Mouse (Mus musculus): Measurements from ENCODE around the gene Gm7879.
"Not testable (repeated sequence)": the region's sequence is repeated elsewhere in the genome, so short reads cannot be mapped to it uniquely, and the experiment has no call there.

Gene Gm7879

GRCm38 (mm10) chr5:43912844-43913243 lies at the start of gene Gm7879:
TSS of gene Gm7879 (plus strand) at chr5:43913144.
- in situ Hi-C loops (cut with MboI, MseI): not testable (repeated sequence)

- in situ Hi-C loops (cut with MboI, MseI): no loop called here
Measured at GRCm38 (mm10) chr5:43863642-43864041, 49.3 kb upstream of the Gm7879 start.

- in situ Hi-C loops (cut with MboI, MseI): no loop called here
Measured at GRCm38 (mm10) chr5:43865316-43865715, 47.6 kb upstream of the Gm7879 start.

- in situ Hi-C loops (cut with MboI, MseI): no loop called here
Measured at GRCm38 (mm10) chr5:43868253-43868652, 44.7 kb upstream of the Gm7879 start, which contains the start of gene Cd38. TSS of gene Cd38 (plus strand) at chr5:43868553.

GRCm38 (mm10) chr5:43868711-43869600 lies 44.0 kb upstream of the Gm7879 start:
- in situ Hi-C loops (cut with MboI, MseI): no loop called here

- in situ Hi-C loops (cut with MboI, MseI): no loop called here
Measured at GRCm38 (mm10) chr5:43871845-43872244, 41.1 kb upstream of the Gm7879 start.

GRCm38 (mm10) chr5:43872652-43873051 lies 40.3 kb upstream of the Gm7879 start:
- in situ Hi-C loops (cut with MboI, MseI): no loop called here

- in situ Hi-C loops (cut with MboI, MseI): no loop called here
Measured at GRCm38 (mm10) chr5:43882034-43882433, 30.9 kb upstream of the Gm7879 start.

- in situ Hi-C loops (cut with MboI, MseI): loop anchor here (5.0 kb wide), 1 partner anchor 48 kb away; no protein-coding TSS in a partner anchor
Measured at GRCm38 (mm10) chr5:43885060-43885820, 27.7 kb upstream of the Gm7879 start.

GRCm38 (mm10) chr5:43892386-43892785 lies 20.6 kb upstream of the Gm7879 start:
- in situ Hi-C loops (cut with MboI, MseI): no loop called here

- in situ Hi-C loops (cut with MboI, MseI): no loop called here
Measured at GRCm38 (mm10) chr5:43894113-43894512, 18.8 kb upstream of the Gm7879 start.

GRCm38 (mm10) chr5:43895931-43896330 lies 17.0 kb upstream of the Gm7879 start:
- in situ Hi-C loops (cut with MboI, MseI): no loop called here

GRCm38 (mm10) chr5:43904685-43905084 lies 8.3 kb upstream of the Gm7879 start:
- in situ Hi-C loops (cut with MboI, MseI): loop anchor here (5.0 kb wide), 1 partner anchor 73 kb away; no protein-coding TSS in a partner anchor

- in situ Hi-C loops (cut with MboI, MseI): no loop called here
Measured at GRCm38 (mm10) chr5:43909213-43909612, 3.7 kb upstream of the Gm7879 start.

- in situ Hi-C loops (cut with MboI, MseI): no loop called here
Measured at GRCm38 (mm10) chr5:43910006-43910405, 2.9 kb upstream of the Gm7879 start.

- in situ Hi-C loops (cut with MboI, MseI): no loop called here
Measured at GRCm38 (mm10) chr5:43915261-43915886, 2.4 kb downstream of the Gm7879 start.

GRCm38 (mm10) chr5:43921877-43922276 lies 8.9 kb downstream of the Gm7879 start:
- in situ Hi-C loops (cut with MboI, MseI): loop anchor here (5.0 kb wide), 1 partner anchor 70 kb away; no protein-coding TSS in a partner anchor

- in situ Hi-C loops (cut with MboI, MseI): loop anchor here (5.0 kb wide), 1 partner anchor 68 kb away; no protein-coding TSS in a partner anchor
Measured at GRCm38 (mm10) chr5:43923933-43924332, 11.0 kb downstream of the Gm7879 start.

GRCm38 (mm10) chr5:43927729-43928128 lies 14.8 kb downstream of the Gm7879 start:
- in situ Hi-C loops (cut with MboI, MseI): no loop called here

GRCm38 (mm10) chr5:43933269-43933668 lies 20.3 kb downstream of the Gm7879 start:
- in situ Hi-C loops (cut with MboI, MseI): no loop called here

GRCm38 (mm10) chr5:43947330-43947977 lies 34.5 kb downstream of the Gm7879 start:
- in situ Hi-C loops (cut with MboI, MseI): no loop called here
